Mouse (Mus musculus) forebrain, embryonic 10.5 days (tissue): ENCODE data around the gene Ifitm10. TPM values are rescaled to one million over a fixed set of nuclear protein-coding genes. Genes with fewer than 3 reads are reported as not detected.
"Not testable (repeated sequence)": the region's sequence is repeated elsewhere in the genome, so short reads cannot be mapped to it uniquely, and the experiment has no call there.

Source experiments
- DNase-seq: peaks from one replicate; pipeline ENCODE4 v3.0.0-alpha.2; 2017; ENCODE audit warnings: low spot score; ENCODE audit errors: extremely low spot score
- H3K27ac ChIP-seq: fragments of 300-500 bp; sonication (generic); 2 replicates; pipeline ENCODE4 v1.5.1; 2016; ENCODE audit warnings: mild to moderate bottlenecking
- H3K27me3 ChIP-seq: fragments of 300-500 bp; sonication (generic); 2 replicates; pipeline ENCODE4 v1.6.1; 2016; ENCODE audit warnings: mild to moderate bottlenecking; ENCODE audit not compliant: poor library complexity, severe bottlenecking
- H3K36me3 ChIP-seq: fragments of 300-500 bp; sonication (generic); replicated peaks from 2 replicates; pipeline ENCODE4 v1.6.1; 2016; ENCODE audit warnings: mild to moderate bottlenecking, moderate library complexity
- H3K4me1 ChIP-seq: fragments of 300-500 bp; sonication (generic); 2 replicates; pipeline ENCODE4 v1.6.1; 2016
- H3K4me3 ChIP-seq: fragments of 300-500 bp; sonication (generic); 2 replicates; pipeline ENCODE4 v1.5.1; 2016; ENCODE audit warnings: mild to moderate bottlenecking, moderate library complexity
- H3K9me3 ChIP-seq: fragments of 300-500 bp; sonication (generic); 2 replicates; pipeline ENCODE4 v1.6.1; 2016; ENCODE audit warnings: mild to moderate bottlenecking, moderate library complexity
- WGBS: fragments of 180-500 bp; shearing (Covaris S2); methylation state at CpG from one replicate; pipeline ENCODE4 v1.1.7; 2016; 5-methylcytosine and 5-hydroxymethylcytosine counted together
- polyA plus RNA-seq: library from polyadenylated mRNA; unstranded; fragments of >200 nt; fragmentation: Nextera tagmentation; extraction: Ambion mirVana; gene quantifications from 2 replicates; pipeline ENCODE4 v1.2.1, GENCODE M21; 2016

Gene Ifitm10
- polyA plus RNA-seq, 1 experiment from 2014 or later = 0.51 TPM

- H3K27me3 ChIP-seq = no peaks in the 10 kb centered on the region
- H3K27ac ChIP-seq = no peak overlapping the region
- no peak for DNase-seq
- H3K9me3 ChIP-seq = no peaks in the 10 kb centered on the region
- H3K36me3 ChIP-seq = no peaks in the 10 kb centered on the region
- WGBS = 91% methylated on average over 12 of the region's 12 CpGs
- peaks cover 12% of the 10 kb centered on the region for H3K4me1 ChIP-seq
- no peak overlapping the region for H3K4me3 ChIP-seq
Measured at GRCm38 (mm10) chr7:142323396-142324117, 50.0 kb downstream of the Ifitm10 start.

- H3K27ac ChIP-seq = no peak overlapping the region
- DNase-seq = no peak
- H3K36me3 ChIP-seq = no peaks in the 10 kb centered on the region
- H3K4me3 ChIP-seq = no peak overlapping the region
- H3K4me1 ChIP-seq = peaks cover 9% of the 10 kb centered on the region
- 93% methylated on average over 6 of the region's 6 CpGs for WGBS
- no peaks in the 10 kb centered on the region for H3K27me3 ChIP-seq
- no peaks in the 10 kb centered on the region for H3K9me3 ChIP-seq
Measured at GRCm38 (mm10) chr7:142322641-142323040, 50.9 kb downstream of the Ifitm10 start.

GRCm38 (mm10) chr7:142321637-142322306 is 51.8 kb downstream of the Ifitm10 start:
- H3K27me3 ChIP-seq, H3K9me3 ChIP-seq, DNase-seq, H3K4me1 ChIP-seq, H3K36me3 ChIP-seq, H3K4me3 ChIP-seq: not testable (repeated sequence)
- peak overlapping the region; percentile 40; the same call in 1 of the 2 replicates for H3K27ac ChIP-seq
- 52% methylated on average over 6 of the region's 10 CpGs for WGBS

- H3K27me3 ChIP-seq = no peaks in the 10 kb centered on the region
- no peaks in the 10 kb centered on the region for H3K9me3 ChIP-seq
- no peak overlapping the region for H3K4me3 ChIP-seq
- WGBS = 58% methylated on average over 2 of the region's 2 CpGs
- H3K36me3 ChIP-seq = no peaks in the 10 kb centered on the region
- no peak for DNase-seq
- H3K27ac ChIP-seq = no peak overlapping the region
- peaks cover 9% of the 10 kb centered on the region for H3K4me1 ChIP-seq
Measured at GRCm38 (mm10) chr7:142320906-142321305, 52.6 kb downstream of the Ifitm10 start.

DNA sequence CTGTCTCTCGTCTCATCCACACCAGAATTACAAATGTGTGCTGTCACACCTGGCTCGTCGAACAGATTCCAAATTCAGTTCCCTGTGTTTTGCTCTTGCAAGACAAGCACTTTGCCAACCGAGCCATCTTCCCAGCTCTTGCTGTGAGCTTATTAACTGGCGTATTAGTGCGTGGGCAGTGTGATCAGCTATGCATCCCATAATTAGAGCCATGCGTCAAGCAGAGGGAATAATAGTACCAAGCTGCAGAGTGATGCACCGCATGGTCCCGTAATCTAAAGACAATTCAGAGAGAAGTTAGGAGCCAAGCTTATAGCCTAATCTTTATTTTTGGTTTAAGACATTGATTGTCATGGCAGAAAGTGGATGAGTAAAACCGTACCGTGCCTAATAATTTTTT is 54.4 kb downstream of the Ifitm10 start:
- Histone ChIP-seq H3K9me3 (no peaks in the 10 kb centered on the region), H3K27me3 (no peaks in the 10 kb centered on the region), H3K27ac (no peak overlapping the region), H3K4me1 (peaks cover 14% of the 10 kb centered on the region), H3K36me3 (no peaks in the 10 kb centered on the region), H3K4me3 (no peak overlapping the region)
- WGBS = 89% methylated on average over 11 of the region's 11 CpGs
- DNase-seq = no peak

GRCm38 (mm10) chr7:142317216-142317615 is 56.3 kb downstream of the Ifitm10 start:
- WGBS = 81% methylated on average over 5 of the region's 5 CpGs
- H3K27me3 ChIP-seq = no peaks in the 10 kb centered on the region
- no peak overlapping the region for H3K27ac ChIP-seq
- H3K4me3 ChIP-seq = no peak overlapping the region
- peaks cover 14% of the 10 kb centered on the region for H3K4me1 ChIP-seq
- no peaks in the 10 kb centered on the region for H3K36me3 ChIP-seq
- no peaks in the 10 kb centered on the region for H3K9me3 ChIP-seq
- DNase-seq = no peak

- Histone ChIP-seq H3K4me3 (no peak overlapping the region), H3K27me3 (no peaks in the 10 kb centered on the region), H3K27ac (no peak overlapping the region), H3K9me3 (no peaks in the 10 kb centered on the region), H3K4me1 (peaks cover 10% of the 10 kb centered on the region), H3K36me3 (no peaks in the 10 kb centered on the region)
- peak; percentile 41 for DNase-seq
- WGBS = 48% methylated on average over 6 of the region's 6 CpGs
Measured at GRCm38 (mm10) chr7:142316558-142316957, 57.0 kb downstream of the Ifitm10 start.

- H3K27me3 ChIP-seq = no peaks in the 10 kb centered on the region
- WGBS = 60% methylated on average over 5 of the region's 5 CpGs
- H3K4me3 ChIP-seq = no peak overlapping the region
- H3K4me1 ChIP-seq = peaks cover 9% of the 10 kb centered on the region
- H3K27ac ChIP-seq = no peak overlapping the region
- H3K36me3 ChIP-seq = no peaks in the 10 kb centered on the region
- DNase-seq = no peak
- no peaks in the 10 kb centered on the region for H3K9me3 ChIP-seq
Measured at GRCm38 (mm10) chr7:142314600-142315285, 58.8 kb downstream of the Ifitm10 start.

GRCm38 (mm10) chr7:142303929-142304328 is 69.6 kb downstream of the Ifitm10 start:
- H3K36me3 ChIP-seq, H3K27me3 ChIP-seq, H3K27ac ChIP-seq, H3K4me1 ChIP-seq, H3K9me3 ChIP-seq, DNase-seq, H3K4me3 ChIP-seq: not testable (repeated sequence)
- 93% methylated on average over 1 of the region's 1 CpGs for WGBS

- Histone ChIP-seq H3K9me3 (no peaks in the 10 kb centered on the region), H3K4me3 (no peak within 1 kb of the TSS), H3K27me3 (peaks cover 6% of the 10 kb centered on the region; the same call in 1 of the 2 replicates), H3K27ac (no peak within 1 kb of the TSS), H3K4me1 (no peaks in the 10 kb centered on the region), H3K36me3 (no peaks in the 10 kb centered on the region)
- 76% methylated on average over 3 of the region's 3 CpGs for WGBS
- DNase-seq = no peak
Measured at GRCm38 (mm10) chr7:142303249-142303648, 70.3 kb downstream of the Ifitm10 start, which contains the start of gene Krtap5-4. Krtap5-4 (plus strand) TSS chr7:142303549.

- H3K4me1 ChIP-seq, DNase-seq, H3K4me3 ChIP-seq, H3K27ac ChIP-seq, H3K9me3 ChIP-seq, H3K36me3 ChIP-seq: not testable (repeated sequence)
- peaks cover 13% of the 10 kb centered on the region; the same call in 1 of the 2 replicates for H3K27me3 ChIP-seq
Measured at GRCm38 (mm10) chr7:142297018-142297417, 76.5 kb downstream of the Ifitm10 start, which contains the start of gene Krtap5-1. Krtap5-1 (minus strand) TSS chr7:142297118.

DNA sequence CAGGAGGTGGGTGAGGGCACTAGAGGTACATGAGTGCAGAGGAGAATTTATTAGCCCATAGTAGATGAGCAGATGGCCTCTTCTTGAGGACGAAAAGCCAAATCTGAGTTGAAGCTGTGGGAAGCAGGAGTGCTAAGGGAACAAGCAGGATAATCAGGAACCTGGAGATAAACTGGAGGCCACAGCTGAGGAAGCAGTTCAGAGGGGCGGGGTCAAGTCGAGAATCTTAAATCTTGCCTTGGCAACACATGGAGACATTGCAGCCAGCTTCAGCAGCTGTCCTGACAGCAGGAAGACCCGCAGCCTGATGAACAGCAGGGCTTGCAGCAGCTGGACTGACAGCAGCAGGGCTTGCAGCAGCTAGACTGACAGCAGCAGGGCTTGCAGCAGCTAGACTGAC is 77.4 kb downstream of the Ifitm10 start:
- peaks cover 13% of the 10 kb centered on the region; the same call in 1 of the 2 replicates for H3K27me3 ChIP-seq
- not testable (repeated sequence) for H3K36me3 ChIP-seq, H3K4me3 ChIP-seq, H3K4me1 ChIP-seq, H3K27ac ChIP-seq, H3K9me3 ChIP-seq, DNase-seq
- WGBS = 40% methylated on average over 4 of the region's 4 CpGs

GRCm38 (mm10) chr7:142295418-142295817 is 78.1 kb downstream of the Ifitm10 start:
- H3K27ac ChIP-seq = no peak overlapping the region
- DNase-seq = no peak

More at GRCm38 (mm10) chr7:142295418-142295817, 78.1 kb downstream of the Ifitm10 start:
- Histone ChIP-seq H3K4me3 (no peak overlapping the region), H3K36me3 (no peaks in the 10 kb centered on the region), H3K9me3 (no peaks in the 10 kb centered on the region), H3K4me1 (no peaks in the 10 kb centered on the region), H3K27me3 (peaks cover 6% of the 10 kb centered on the region; the same call in 1 of the 2 replicates)
